Mouse (Mus musculus) megakaryocyte, embryonic 14.5 days (primary cell): ENCODE data around the gene Dgkg. TPM values are rescaled to one million over a fixed set of nuclear protein-coding genes. Genes with fewer than 3 reads are reported as not detected.

Experiments used
- H3K27me3 ChIP-seq: replicated peaks from 2 replicates; pipeline ENCODE3; 2012; ENCODE audit warnings: inconsistent platforms
- H3K36me3 ChIP-seq: replicated peaks from 2 replicates; pipeline ENCODE3; 2012; ENCODE audit warnings: low read length, inconsistent platforms, mixed read lengths
- H3K4me1 ChIP-seq: 2 replicates; pipeline ENCODE4 v1.6.1; 2012; ENCODE audit warnings: inconsistent platforms
- H3K4me3 ChIP-seq: replicated peaks from 2 replicates; pipeline ENCODE3; 2012; ENCODE audit warnings: moderate library complexity, mild to moderate bottlenecking, inconsistent platforms
- H3K9me3 ChIP-seq: 2 replicates; pipeline ENCODE4 v1.6.1; 2012; ENCODE audit warnings: inconsistent platforms
- FLI1 ChIP-seq: IDR thresholded peaks from 2 replicates; pipeline ENCODE4 v1.6.1; 2012; ENCODE audit warnings: low read length, inconsistent platforms, mixed read lengths
- GATA1 ChIP-seq: IDR thresholded peaks from 3 replicates; pipeline ENCODE4 v1.6.1; 2012; ENCODE audit warnings: mixed read lengths, low read length, inconsistent platforms, borderline replicate concordance
- polyA plus RNA-seq: library from polyadenylated mRNA; stranded (reverse); fragments of >175 nt; gene quantifications from 2 replicates; pipeline ENCODE4 v1.2.3, GENCODE M21; 2012; ENCODE audit warnings: low replicate concordance; ENCODE audit not compliant: insufficient read depth

Dgkg gene
- polyA plus RNA-seq, 1 experiment: 2.9 TPM

- Histone ChIP-seq H3K36me3 (no peaks in the 10 kb centered on the region), H3K27me3 (peaks cover 8% of the 10 kb centered on the region), H3K4me3 (peak overlapping the region; percentile 31), H3K9me3 (no peaks in the 10 kb centered on the region), H3K4me1 (peaks cover 33% of the 10 kb centered on the region)
- no peak for TF ChIP-seq GATA1
- TF ChIP-seq FLI1: no peak
Measured at GRCm38 (mm10) chr16:22460960-22461359, 196.1 kb downstream of the Dgkg start.

GRCm38 (mm10) chr16:22452082-22452481 is 204.9 kb downstream of the Dgkg start:
- Histone ChIP-seq H3K9me3 (no peaks in the 10 kb centered on the region), H3K4me1 (peaks cover 18% of the 10 kb centered on the region)
- TF ChIP-seq FLI1: no peak

GRCm38 (mm10) chr16:22448093-22448492 is 208.9 kb downstream of the Dgkg start:
- H3K36me3 ChIP-seq: no peaks in the 10 kb centered on the region
- H3K4me1 ChIP-seq: peaks cover 36% of the 10 kb centered on the region
- peak overlapping the region; percentile 15 for H3K4me3 ChIP-seq
- H3K9me3 ChIP-seq: no peaks in the 10 kb centered on the region
- TF ChIP-seq GATA1: no peak
- no peak for TF ChIP-seq FLI1
- peaks cover 25% of the 10 kb centered on the region for H3K27me3 ChIP-seq

More at GRCm38 (mm10) chr16:22452082-22452481, 204.9 kb downstream of the Dgkg start:
- Histone ChIP-seq H3K36me3 (no peaks in the 10 kb centered on the region), H3K4me3 (no peak overlapping the region), H3K27me3 (peaks cover 39% of the 10 kb centered on the region)

GRCm38 (mm10) chr16:22444786-22445185 is 212.2 kb downstream of the Dgkg start:
- TF ChIP-seq GATA1: no peak
- TF ChIP-seq FLI1: no peak
- Histone ChIP-seq H3K36me3 (no peaks in the 10 kb centered on the region), H3K27me3 (peaks cover 22% of the 10 kb centered on the region), H3K4me1 (peaks cover 50% of the 10 kb centered on the region), H3K9me3 (no peaks in the 10 kb centered on the region), H3K4me3 (no peak overlapping the region)

- no peak for TF ChIP-seq GATA1
- TF ChIP-seq FLI1: no peak
Measured at GRCm38 (mm10) chr16:22442202-22442601, 214.8 kb downstream of the Dgkg start.

GRCm38 (mm10) chr16:22441317-22441716 is 215.7 kb downstream of the Dgkg start:
- H3K4me3 ChIP-seq: no peak overlapping the region
- H3K27me3 ChIP-seq: peaks cover 12% of the 10 kb centered on the region
- peaks cover 48% of the 10 kb centered on the region for H3K4me1 ChIP-seq
- H3K36me3 ChIP-seq: no peaks in the 10 kb centered on the region
- TF ChIP-seq FLI1 (no peak), GATA1 (no peak)
- no peaks in the 10 kb centered on the region for H3K9me3 ChIP-seq

More at GRCm38 (mm10) chr16:22442202-22442601, 214.8 kb downstream of the Dgkg start:
- Histone ChIP-seq H3K4me1 (peaks cover 50% of the 10 kb centered on the region), H3K9me3 (no peaks in the 10 kb centered on the region), H3K36me3 (no peaks in the 10 kb centered on the region), H3K4me3 (no peak overlapping the region), H3K27me3 (peaks cover 15% of the 10 kb centered on the region)

- H3K4me3 ChIP-seq: peak overlapping the region; percentile 94
- TF ChIP-seq FLI1: no peak
- H3K4me1 ChIP-seq: peaks cover 49% of the 10 kb centered on the region
- peaks cover 6% of the 10 kb centered on the region for H3K36me3 ChIP-seq
- no peaks in the 10 kb centered on the region for H3K9me3 ChIP-seq
- peaks cover 12% of the 10 kb centered on the region for H3K27me3 ChIP-seq
Measured at GRCm38 (mm10) chr16:22440269-22440668, 216.8 kb downstream of the Dgkg start.

GRCm38 (mm10) chr16:22439499-22440177 is 217.4 kb downstream of the Dgkg start, which contains the start of gene Etv5:
Gene Etv5, minus strand, starts transcription at chr16:22439719.
- peak within 1 kb of the TSS; percentile 94 for H3K4me3 ChIP-seq
- H3K9me3 ChIP-seq: no peaks in the 10 kb centered on the region
- TF ChIP-seq GATA1 (no peak), FLI1 (no peak)
- H3K36me3 ChIP-seq: peaks cover 12% of the 10 kb centered on the region
- peaks cover 48% of the 10 kb centered on the region for H3K4me1 ChIP-seq
- H3K27me3 ChIP-seq: peaks cover 12% of the 10 kb centered on the region

- H3K9me3 ChIP-seq: no peaks in the 10 kb centered on the region
- H3K36me3 ChIP-seq: peaks cover 20% of the 10 kb centered on the region
- no peak for TF ChIP-seq GATA1
- TF ChIP-seq FLI1: no peak
- H3K27me3 ChIP-seq: peaks cover 10% of the 10 kb centered on the region
- peaks cover 41% of the 10 kb centered on the region for H3K4me1 ChIP-seq
- peak overlapping the region; percentile 94 for H3K4me3 ChIP-seq
Measured at GRCm38 (mm10) chr16:22438441-22439373, 218.3 kb downstream of the Dgkg start.

GRCm38 (mm10) chr16:22436106-22436505 is 220.9 kb downstream of the Dgkg start:
- H3K4me1 ChIP-seq: peaks cover 53% of the 10 kb centered on the region
- peaks cover 4% of the 10 kb centered on the region for H3K27me3 ChIP-seq
- no peaks in the 10 kb centered on the region for H3K9me3 ChIP-seq
- H3K36me3 ChIP-seq: peaks cover 23% of the 10 kb centered on the region
- H3K4me3 ChIP-seq: no peak overlapping the region
- TF ChIP-seq GATA1 (no peak), FLI1 (no peak)
